Mouse (Mus musculus): ENCODE results near the gene Chchd6. TPM values are rescaled to one million over a fixed set of nuclear protein-coding genes. Genes with fewer than 3 reads are reported as not detected.

Gene Chchd6
- polyA plus RNA-seq, 1 experiment from 2014 or later: 69.0 TPM

DNA sequence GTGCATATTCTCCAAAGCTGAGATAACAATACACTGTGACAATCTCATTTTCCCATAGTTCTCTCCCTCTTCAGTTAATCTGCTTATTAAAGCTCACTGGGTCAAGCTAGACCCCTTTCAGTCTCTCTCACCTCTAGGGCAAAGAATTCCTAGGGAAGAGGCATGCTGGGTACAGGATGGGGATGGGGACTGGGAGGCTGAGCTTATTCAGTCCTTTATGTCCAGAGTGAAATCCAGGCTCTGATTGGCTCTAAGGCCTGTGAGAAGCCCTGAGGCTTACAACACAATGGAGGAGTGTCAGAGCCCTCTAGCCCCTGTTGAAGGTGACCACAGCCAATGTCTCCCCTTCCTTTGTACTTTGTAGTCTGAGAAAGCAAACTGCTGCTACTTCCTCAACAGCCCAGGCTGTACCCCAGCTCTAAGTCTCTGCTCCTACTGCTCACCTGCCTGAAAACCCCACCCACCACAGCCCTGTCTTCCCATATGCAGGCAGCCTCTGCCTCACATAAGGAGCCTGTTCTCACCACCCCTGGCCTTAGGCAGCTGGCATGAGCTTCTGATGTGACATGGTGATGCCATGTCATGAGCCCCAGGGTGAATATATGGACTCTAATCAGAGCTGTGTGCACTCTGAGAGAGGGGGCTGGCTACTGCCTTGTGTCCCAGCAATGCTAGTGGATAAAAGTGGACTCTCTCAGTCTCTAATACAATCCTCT lies 22.4 kb downstream of the Chchd6 start:
- H3K9me3 ChIP-seq (ENCODE audit: control insufficient read depth, low read length): no peaks in the 10 kb centered on the region

GRCm38 (mm10) chr6:89569370-89569769 lies 26.1 kb downstream of the Chchd6 start:
- Histone ChIP-seq H3K36me3 (ENCODE audit: control insufficient read depth, insufficient read depth, low read length) (no peaks in the 10 kb centered on the region), H3K9me3 (ENCODE audit: control insufficient read depth, low read length) (no peaks in the 10 kb centered on the region), H3K4me3 (ENCODE audit: low read length) (no peak overlapping the region), H3K4me1 (ENCODE audit: control insufficient read depth, insufficient read depth, low read length) (no peaks in the 10 kb centered on the region), H3K27me3 (ENCODE audit: control insufficient read depth, insufficient read depth, low read length) (no peaks in the 10 kb centered on the region), H3K4me2 (replicated peaks; ENCODE audit: low read depth, low read length) (no peak overlapping the region), H3K27ac (ENCODE audit: low read depth, low read length) (no peak overlapping the region), H3K9ac (ENCODE audit: low read depth, low read length) (no peak overlapping the region)
- no peak for ATAC-seq (ENCODE audit: low FRiP score, low TSS enrichment)
- WGBS: 81% methylated on average over 4 of the region's 4 CpGs

More for the DNA sequence above, 22.4 kb downstream of the Chchd6 start:
- no peak overlapping the region for H3K4me2 ChIP-seq (replicated peaks; ENCODE audit: low read depth, low read length)
- H3K9ac ChIP-seq (ENCODE audit: low read depth, low read length): no peak overlapping the region
- H3K27me3 ChIP-seq (ENCODE audit: control insufficient read depth, insufficient read depth, low read length): no peaks in the 10 kb centered on the region
- no peaks in the 10 kb centered on the region for H3K36me3 ChIP-seq (ENCODE audit: control insufficient read depth, insufficient read depth, low read length)
- H3K4me1 ChIP-seq (ENCODE audit: control insufficient read depth, insufficient read depth, low read length): no peaks in the 10 kb centered on the region
- no peak overlapping the region for H3K27ac ChIP-seq (ENCODE audit: low read depth, low read length)
- no peak overlapping the region for H3K4me3 ChIP-seq (ENCODE audit: low read length)
- no peak for ATAC-seq (ENCODE audit: low FRiP score, low TSS enrichment)

DNA sequence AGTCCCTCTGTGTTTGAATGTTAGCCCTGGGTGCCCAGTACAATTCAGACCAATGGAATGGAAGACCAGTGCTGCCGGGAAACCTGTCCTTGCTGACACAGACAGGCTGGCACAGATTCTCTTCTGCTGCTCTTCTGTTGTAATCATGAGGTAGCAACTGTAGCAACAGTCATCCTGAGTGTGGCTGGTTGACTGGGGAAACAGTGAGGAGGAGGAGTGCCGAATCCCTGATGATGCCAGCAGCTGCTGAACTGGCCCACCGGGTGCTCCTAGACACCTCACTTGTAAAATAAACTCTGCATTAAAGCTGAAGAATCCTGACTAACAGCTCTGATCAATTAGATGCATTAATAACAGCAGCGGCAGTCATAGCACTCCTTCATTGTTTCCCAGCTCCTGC lies 28.7 kb downstream of the Chchd6 start:
- no peaks in the 10 kb centered on the region for H3K9me3 ChIP-seq (ENCODE audit: control insufficient read depth, low read length)
- H3K4me3 ChIP-seq (ENCODE audit: low read length): no peak overlapping the region
- no peaks in the 10 kb centered on the region for H3K4me1 ChIP-seq (ENCODE audit: control insufficient read depth, insufficient read depth, low read length)
- H3K27ac ChIP-seq (ENCODE audit: low read depth, low read length): no peak overlapping the region
- no peak for ATAC-seq (ENCODE audit: low FRiP score, low TSS enrichment)
- H3K4me2 ChIP-seq (replicated peaks; ENCODE audit: low read depth, low read length): no peak overlapping the region
- H3K27me3 ChIP-seq (ENCODE audit: control insufficient read depth, insufficient read depth, low read length): no peaks in the 10 kb centered on the region
- H3K36me3 ChIP-seq (ENCODE audit: control insufficient read depth, insufficient read depth, low read length): no peaks in the 10 kb centered on the region
- no peak overlapping the region for H3K9ac ChIP-seq (ENCODE audit: low read depth, low read length)
- 92% methylated on average over 4 of the region's 4 CpGs for WGBS

DNA sequence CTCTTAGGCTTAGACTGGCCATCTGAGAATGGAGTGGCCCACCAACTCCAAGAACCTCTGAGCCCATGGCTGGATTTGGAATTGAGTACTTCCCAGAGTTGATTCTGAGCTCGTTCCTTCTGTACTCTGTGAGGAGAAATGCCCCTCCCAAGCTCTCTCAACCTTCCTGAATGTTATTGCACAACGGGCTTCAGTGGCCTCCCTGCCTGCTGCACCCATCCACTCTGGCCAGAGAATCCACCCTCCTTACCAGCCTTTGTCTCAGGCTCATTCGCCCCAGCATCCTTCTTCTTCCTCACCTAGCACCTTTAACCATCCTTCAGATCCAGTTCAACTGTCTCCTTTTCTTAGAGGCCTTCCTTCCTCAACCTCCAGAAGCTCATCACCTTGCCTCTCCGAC lies 32.1 kb downstream of the Chchd6 start:
- ATAC-seq (ENCODE audit: low FRiP score, low TSS enrichment): no peak
- no peaks in the 10 kb centered on the region for H3K27me3 ChIP-seq (ENCODE audit: control insufficient read depth, insufficient read depth, low read length)
- no peaks in the 10 kb centered on the region for H3K4me1 ChIP-seq (ENCODE audit: control insufficient read depth, insufficient read depth, low read length)
- H3K9me3 ChIP-seq (ENCODE audit: control insufficient read depth, low read length): no peaks in the 10 kb centered on the region
- no peak overlapping the region for H3K4me3 ChIP-seq (ENCODE audit: low read length)
- H3K4me2 ChIP-seq (replicated peaks; ENCODE audit: low read depth, low read length): no peak overlapping the region
- no peak overlapping the region for H3K9ac ChIP-seq (ENCODE audit: low read depth, low read length)
- H3K27ac ChIP-seq (ENCODE audit: low read depth, low read length): no peak overlapping the region
- 81% methylated on average over 4 of the region's 4 CpGs for WGBS
- H3K36me3 ChIP-seq (ENCODE audit: control insufficient read depth, insufficient read depth, low read length): no peaks in the 10 kb centered on the region

DNA sequence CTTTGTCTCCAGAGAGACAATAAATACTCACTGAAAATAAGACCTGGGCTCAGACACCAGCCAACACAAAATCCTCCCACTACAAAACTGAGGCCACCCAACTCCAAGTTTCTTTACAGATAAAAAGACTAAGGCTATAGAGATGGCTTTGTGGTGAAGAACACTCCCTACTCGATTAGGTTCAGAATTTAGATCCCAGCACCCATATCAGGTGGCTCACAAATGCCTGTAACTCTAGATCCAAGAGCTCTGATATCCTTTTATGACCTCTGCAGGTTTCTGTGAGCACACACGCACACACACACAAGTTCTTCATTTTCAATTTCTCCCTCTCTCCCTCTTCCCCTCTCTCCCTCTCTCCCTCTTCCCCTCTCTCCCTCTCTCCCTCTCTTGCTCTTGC lies 34.6 kb downstream of the Chchd6 start:
- H3K9me3 ChIP-seq (ENCODE audit: control insufficient read depth, low read length): no peaks in the 10 kb centered on the region
- no peak overlapping the region for H3K4me3 ChIP-seq (ENCODE audit: low read length)
- WGBS: 47% methylated on average over 2 of the region's 2 CpGs
- no peak overlapping the region for H3K4me2 ChIP-seq (replicated peaks; ENCODE audit: low read depth, low read length)
- ATAC-seq (ENCODE audit: low FRiP score, low TSS enrichment): no peak
- H3K9ac ChIP-seq (ENCODE audit: low read depth, low read length): no peak overlapping the region
- no peaks in the 10 kb centered on the region for H3K4me1 ChIP-seq (ENCODE audit: control insufficient read depth, insufficient read depth, low read length)
- no peak overlapping the region for H3K27ac ChIP-seq (ENCODE audit: low read depth, low read length)
- no peaks in the 10 kb centered on the region for H3K27me3 ChIP-seq (ENCODE audit: control insufficient read depth, insufficient read depth, low read length)
- no peaks in the 10 kb centered on the region for H3K36me3 ChIP-seq (ENCODE audit: control insufficient read depth, insufficient read depth, low read length)

GRCm38 (mm10) chr6:89557654-89558053 lies 37.8 kb downstream of the Chchd6 start:
- Histone ChIP-seq H3K27me3 (ENCODE audit: control insufficient read depth, insufficient read depth, low read length) (no peaks in the 10 kb centered on the region), H3K27ac (ENCODE audit: low read depth, low read length) (no peak overlapping the region), H3K36me3 (ENCODE audit: control insufficient read depth, insufficient read depth, low read length) (no peaks in the 10 kb centered on the region), H3K9me3 (ENCODE audit: control insufficient read depth, low read length) (no peaks in the 10 kb centered on the region), H3K4me1 (ENCODE audit: control insufficient read depth, insufficient read depth, low read length) (no peaks in the 10 kb centered on the region), H3K9ac (ENCODE audit: low read depth, low read length) (no peak overlapping the region), H3K4me3 (ENCODE audit: low read length) (no peak overlapping the region), H3K4me2 (replicated peaks; ENCODE audit: low read depth, low read length) (no peak overlapping the region)
- 87% methylated on average over 4 of the region's 4 CpGs for WGBS
- no peak for ATAC-seq (ENCODE audit: low FRiP score, low TSS enrichment)

- Histone ChIP-seq H3K27me3 (ENCODE audit: control insufficient read depth, insufficient read depth, low read length) (no peaks in the 10 kb centered on the region), H3K4me3 (ENCODE audit: low read length) (no peak overlapping the region), H3K27ac (ENCODE audit: low read depth, low read length) (no peak overlapping the region), H3K36me3 (ENCODE audit: control insufficient read depth, insufficient read depth, low read length) (no peaks in the 10 kb centered on the region), H3K9ac (ENCODE audit: low read depth, low read length) (no peak overlapping the region; the same call in 1 of the 2 replicates), H3K4me2 (replicated peaks; ENCODE audit: low read depth, low read length) (no peak overlapping the region), H3K9me3 (ENCODE audit: control insufficient read depth, low read length) (no peaks in the 10 kb centered on the region), H3K4me1 (ENCODE audit: control insufficient read depth, insufficient read depth, low read length) (no peaks in the 10 kb centered on the region)
- ATAC-seq (ENCODE audit: low FRiP score, low TSS enrichment): no peak
- 51% methylated on average over 7 of the region's 7 CpGs for WGBS
Observed at GRCm38 (mm10) chr6:89556566-89556965, 38.9 kb downstream of the Chchd6 start.

DNA sequence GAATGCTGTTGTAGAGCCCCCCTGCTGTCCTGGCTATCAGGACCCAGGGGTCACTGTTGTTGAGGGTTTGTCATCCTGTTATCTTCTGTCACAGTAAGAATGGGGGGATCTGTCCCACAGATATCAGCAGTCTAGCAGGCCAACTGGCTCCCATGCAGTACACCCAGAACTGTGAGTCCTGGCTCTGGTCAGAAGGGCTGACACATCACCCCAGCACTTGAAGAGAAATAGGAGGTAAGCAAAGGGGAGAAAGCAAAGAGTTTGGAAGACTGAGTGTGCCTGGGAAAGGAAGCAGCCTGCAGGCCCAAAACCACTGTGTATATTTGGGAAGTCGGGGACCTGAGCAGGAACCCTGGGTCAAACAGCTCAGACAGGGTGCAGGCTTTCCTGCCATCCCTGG lies 39.5 kb downstream of the Chchd6 start:
- no peak overlapping the region; the same call in 1 of the 2 replicates for H3K9ac ChIP-seq (ENCODE audit: low read depth, low read length)
- no peak overlapping the region for H3K4me2 ChIP-seq (replicated peaks; ENCODE audit: low read depth, low read length)
- 75% methylated on average over 1 of the region's 1 CpGs for WGBS
- H3K27me3 ChIP-seq (ENCODE audit: control insufficient read depth, insufficient read depth, low read length): no peaks in the 10 kb centered on the region
- no peak overlapping the region for H3K27ac ChIP-seq (ENCODE audit: low read depth, low read length)
- H3K9me3 ChIP-seq (ENCODE audit: control insufficient read depth, low read length): no peaks in the 10 kb centered on the region
- no peak for ATAC-seq (ENCODE audit: low FRiP score, low TSS enrichment)
- H3K4me3 ChIP-seq (ENCODE audit: low read length): no peak overlapping the region
- H3K4me1 ChIP-seq (ENCODE audit: control insufficient read depth, insufficient read depth, low read length): no peaks in the 10 kb centered on the region
- H3K36me3 ChIP-seq (ENCODE audit: control insufficient read depth, insufficient read depth, low read length): no peaks in the 10 kb centered on the region

DNA sequence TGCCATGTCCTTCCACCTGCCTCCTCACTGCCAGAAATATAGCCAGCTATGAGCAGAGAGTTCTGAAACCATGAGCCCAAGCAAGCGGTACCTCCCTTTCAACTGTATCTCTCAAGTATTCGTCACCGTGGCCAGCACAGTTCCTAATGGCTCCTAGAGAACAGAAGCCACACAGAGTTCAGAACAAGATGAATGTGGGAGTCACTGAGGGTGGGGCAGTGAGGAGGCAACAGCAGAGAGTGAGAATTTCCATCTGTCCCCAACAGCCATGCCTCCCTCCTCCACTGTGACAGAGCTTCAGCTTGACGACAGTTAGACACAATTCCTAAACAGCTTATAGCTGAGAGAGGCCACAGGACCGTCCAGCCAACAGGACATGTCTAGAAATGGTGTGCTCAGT lies 41.4 kb downstream of the Chchd6 start:
- no peak overlapping the region for H3K4me3 ChIP-seq (ENCODE audit: low read length)
- H3K4me2 ChIP-seq (replicated peaks; ENCODE audit: low read depth, low read length): no peak overlapping the region
- ATAC-seq (ENCODE audit: low FRiP score, low TSS enrichment): no peak
- no peaks in the 10 kb centered on the region for H3K36me3 ChIP-seq (ENCODE audit: control insufficient read depth, insufficient read depth, low read length)
- no peaks in the 10 kb centered on the region for H3K9me3 ChIP-seq (ENCODE audit: control insufficient read depth, low read length)
- no peaks in the 10 kb centered on the region for H3K27me3 ChIP-seq (ENCODE audit: control insufficient read depth, insufficient read depth, low read length)
- H3K4me1 ChIP-seq (ENCODE audit: control insufficient read depth, insufficient read depth, low read length): no peaks in the 10 kb centered on the region
- WGBS: 48% methylated on average over 5 of the region's 5 CpGs
- no peak overlapping the region for H3K27ac ChIP-seq (ENCODE audit: low read depth, low read length)
- H3K9ac ChIP-seq (ENCODE audit: low read depth, low read length): no peak overlapping the region
